Mouse (Mus musculus) liver, embryonic 14.5 days (tissue): Measurements from ENCODE around the gene Rpl18.

Experiments used
- CTCF ChIP-seq: IDR thresholded peaks from 2 replicates; pipeline ENCODE4 v1.5.1; 2016; ENCODE audit warnings: antibody characterized with exemption, low read depth, control low read depth
- EP300 ChIP-seq: IDR thresholded peaks from 2 replicates; pipeline ENCODE4 v1.6.1; 2016; ENCODE audit warnings: antibody characterized with exemption, low read depth

DNA sequence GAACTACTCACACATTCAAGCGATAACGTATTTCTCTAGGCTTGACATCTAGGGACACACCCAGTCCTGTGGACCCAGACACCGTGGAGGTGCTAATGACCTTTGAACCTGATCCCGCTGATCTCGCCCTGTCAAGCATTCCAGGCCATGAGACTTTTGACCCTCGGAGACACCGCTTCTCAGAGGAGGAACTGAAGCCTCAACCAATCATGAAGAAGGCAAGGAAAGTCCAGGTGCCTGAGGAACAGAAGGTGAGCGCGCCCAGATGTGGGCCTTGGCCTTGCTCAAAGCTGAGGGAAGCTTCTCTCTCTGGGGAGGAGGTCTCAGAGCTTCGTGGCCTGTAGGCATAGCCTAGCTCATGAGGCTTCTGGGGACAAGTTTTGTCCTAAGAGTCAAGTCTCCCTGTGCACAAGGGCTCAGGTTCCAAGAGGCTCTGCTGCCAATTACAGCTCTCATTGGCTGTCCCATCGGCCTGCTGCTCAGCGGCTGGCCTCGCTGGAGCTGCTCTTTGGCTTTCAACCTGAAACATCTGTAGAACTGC is 7.0 kb upstream of the Rpl18 start:
- TF ChIP-seq CTCF (no peak), EP300 (no peak)
